Mouse (Mus musculus) granulocyte monocyte progenitor cell, adult 5-6 weeks (primary cell): ENCODE results near the gene H2al2b. TPM values are rescaled to one million over a fixed set of nuclear protein-coding genes. Genes with fewer than 3 reads are reported as not detected.
"Not testable (repeated sequence)": the region's sequence is repeated elsewhere in the genome, so short reads cannot be mapped to it uniquely, and the experiment has no call there.

Source experiments
- ATAC-seq: replicated peaks from 2 replicates; pipeline ENCODE4 v1.8.0; 2016; ENCODE audit warnings: mild to moderate bottlenecking, moderate TSS enrichment, inconsistent platforms; ENCODE audit not compliant: poor library complexity, severe bottlenecking
- total RNA-seq, 2 experiments: library from RNA; stranded (forward) in 1 of 2; stranded (reverse) in 1 of 2; fragments of 200-712, 200-1000 nt in 1 of 2; fragments of >200 nt in 1 of 2; fragmentation: Nextera tagmentation in 1 of 2; gene quantifications; 2 replicates each; pipeline ENCODE4 v1.2.3; 2014 to 2017

H2al2b gene
- total RNA-seq (2014; fragmentation: Nextera tagmentation) (not detected in 2 replicates), total RNA-seq (2017) (not detected in 2 replicates)

GRCm38 (mm10) chrY:2720574-2720973 is at the start of gene H2al2b:
TSS of gene H2al2b (minus strand) at chrY:2720674.
- ATAC-seq: not testable (repeated sequence)

Other genes starting within 250 kb of the H2al2b start
- not detected in 2 replicates for gene H2al2c, start 121.6 kb downstream of the H2al2b start, total RNA-seq (2014; fragmentation: Nextera tagmentation)
- gene H2al2c, start 121.6 kb downstream of the H2al2b start, total RNA-seq (2017): not detected in 2 replicates
- gene Sry, start 57.0 kb downstream of the H2al2b start, total RNA-seq (2014; fragmentation: Nextera tagmentation): not detected in 2 replicates
- not detected in 2 replicates for gene Sry, start 57.0 kb downstream of the H2al2b start, total RNA-seq (2017)
- gene Gm4064, start 75.5 kb upstream of the H2al2b start, total RNA-seq (2014; fragmentation: Nextera tagmentation): not detected in 2 replicates
- not detected in 2 replicates for gene Gm4064, start 75.5 kb upstream of the H2al2b start, total RNA-seq (2017)
- gene Rbmy, start 110.0 kb upstream of the H2al2b start, total RNA-seq (2014; fragmentation: Nextera tagmentation): not detected in 2 replicates
- not detected in 2 replicates for gene Rbmy, start 110.0 kb upstream of the H2al2b start, total RNA-seq (2017)
- gene Gm10256, start 110.0 kb upstream of the H2al2b start, total RNA-seq (2014; fragmentation: Nextera tagmentation): not detected in 2 replicates
- not detected in 2 replicates for gene Gm10256, start 110.0 kb upstream of the H2al2b start, total RNA-seq (2017)
- gene Gm10352, start 180.3 kb upstream of the H2al2b start, total RNA-seq (2014; fragmentation: Nextera tagmentation): not detected in 2 replicates
- not detected in 2 replicates for gene Gm10352, start 180.3 kb upstream of the H2al2b start, total RNA-seq (2017)
- gene Gm29289, start 211.9 kb upstream of the H2al2b start, total RNA-seq (2014; fragmentation: Nextera tagmentation): not detected in 2 replicates
- gene Gm29289, start 211.9 kb upstream of the H2al2b start, total RNA-seq (2017): not detected in 2 replicates